Mouse (Mus musculus) cerebellum, adult (tissue): ENCODE measurements around the gene Doc2g.
A peak's percentile ranks its signal among the peaks of the same experiment; 100 is the strongest.
"Not testable (repeated sequence)": the region's sequence is repeated elsewhere in the genome, so short reads cannot be mapped to it uniquely, and the experiment has no call there.

Experiments
- ATAC-seq: cut with Nextera tagmentation; 2 replicates; pipeline ENCODE4 v1.9.2; 2017; ENCODE audit warnings: mild to moderate bottlenecking, moderate library complexity, mixed read lengths; ENCODE audit not compliant: insufficient number of reproducible peaks, low FRiP score, low TSS enrichment

Doc2g gene

DNA sequence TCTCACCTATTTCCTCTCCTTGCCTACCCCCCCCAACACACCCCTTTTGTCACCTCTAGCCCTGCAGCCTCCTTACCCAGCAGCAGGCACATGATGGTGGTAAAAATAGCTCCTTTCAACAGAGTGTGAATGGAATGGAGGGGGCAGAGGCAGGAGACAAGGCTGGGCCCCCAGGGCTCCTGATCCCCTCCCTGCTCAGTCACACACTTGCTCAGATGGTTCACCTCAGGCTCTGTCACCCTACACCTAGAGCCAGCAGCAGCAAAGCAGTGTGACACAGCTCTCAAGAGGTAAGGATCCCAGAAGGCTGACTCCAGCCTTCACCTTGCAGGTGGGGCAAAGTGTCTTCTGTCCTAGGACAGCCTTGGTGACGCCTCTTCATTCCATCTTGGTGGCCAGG, at the start of gene Doc2g:
Gene Doc2g (plus strand): TSS at position 202 of the 400 bp plus-strand sequence.
- no peak for ATAC-seq

DNA sequence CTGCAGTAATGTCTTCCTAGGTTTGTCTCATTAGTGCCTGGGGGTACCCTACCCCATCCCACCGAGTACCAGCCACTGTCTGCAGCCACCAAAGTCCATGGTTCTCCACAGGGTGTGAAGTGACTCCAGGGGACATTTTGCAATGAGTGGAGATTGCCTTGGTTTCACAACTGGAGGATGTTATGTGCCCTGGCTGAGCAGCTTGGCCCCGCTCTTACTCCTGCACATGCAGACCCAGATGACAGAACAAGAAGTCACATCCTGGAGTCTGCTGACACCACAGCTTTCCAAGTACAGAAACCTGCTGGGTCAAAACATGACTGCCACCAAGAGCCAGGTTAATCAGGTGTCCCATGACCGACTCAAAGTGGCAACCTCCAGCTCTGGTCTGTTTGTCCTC, 48.1 kb upstream of the Doc2g start:
- ATAC-seq, result no peak

DNA sequence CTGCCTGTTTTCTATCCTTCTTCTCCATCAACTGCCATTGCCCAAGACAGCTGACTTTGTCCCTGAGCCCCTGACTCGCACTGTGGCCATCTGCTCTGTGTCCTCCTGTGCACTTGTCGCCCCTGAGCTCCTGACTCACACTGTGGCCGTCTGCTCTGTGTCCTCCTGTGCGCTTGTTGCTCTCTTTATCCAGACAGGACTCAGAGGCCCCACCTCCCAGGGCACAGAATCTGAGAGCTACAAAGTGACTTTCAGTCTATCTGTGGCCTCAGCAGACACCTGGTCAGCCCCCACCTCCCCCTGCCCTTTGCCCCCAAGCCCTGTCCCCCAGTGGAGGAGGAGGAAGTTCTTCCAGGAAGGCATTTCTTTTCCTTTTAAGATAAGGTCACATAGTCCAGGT, 47.3 kb upstream of the Doc2g start:
- ATAC-seq, result no peak

DNA sequence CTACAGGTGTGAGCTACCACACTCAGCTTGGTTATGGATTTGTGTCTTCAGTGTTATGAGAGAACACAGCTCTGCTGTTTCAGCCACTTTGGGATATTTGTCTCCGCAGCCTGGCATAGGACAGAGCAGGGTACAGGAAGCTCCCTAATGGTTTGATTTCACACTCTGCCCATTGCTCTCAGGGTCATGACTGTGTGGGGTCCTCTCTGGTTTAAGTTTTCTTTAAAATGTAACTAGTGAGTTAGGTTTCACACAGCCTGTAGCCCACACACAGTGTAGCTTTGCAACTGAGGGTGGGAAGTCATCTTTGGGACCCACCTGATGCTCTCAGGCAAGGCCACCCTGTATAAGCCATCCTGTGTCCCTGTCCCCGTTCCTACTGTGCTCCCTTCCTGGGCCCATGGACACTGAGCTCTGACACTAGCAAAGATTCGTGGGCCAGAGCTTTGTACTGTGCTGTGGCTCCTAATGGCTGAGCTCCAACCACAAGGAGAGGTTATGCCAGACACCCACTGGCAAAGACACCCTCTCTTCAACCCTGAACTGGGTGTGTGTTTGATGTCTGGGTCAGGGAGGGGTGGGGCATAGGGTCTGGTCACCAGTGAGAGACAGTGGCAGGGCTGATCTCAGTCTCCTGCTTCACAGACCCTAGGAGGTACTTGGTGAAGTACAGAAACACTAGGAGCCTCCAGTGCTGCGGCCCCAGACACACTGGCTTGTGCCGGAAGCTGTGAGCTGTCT, 45.6 kb upstream of the Doc2g start:
- not testable (repeated sequence) for ATAC-seq

DNA sequence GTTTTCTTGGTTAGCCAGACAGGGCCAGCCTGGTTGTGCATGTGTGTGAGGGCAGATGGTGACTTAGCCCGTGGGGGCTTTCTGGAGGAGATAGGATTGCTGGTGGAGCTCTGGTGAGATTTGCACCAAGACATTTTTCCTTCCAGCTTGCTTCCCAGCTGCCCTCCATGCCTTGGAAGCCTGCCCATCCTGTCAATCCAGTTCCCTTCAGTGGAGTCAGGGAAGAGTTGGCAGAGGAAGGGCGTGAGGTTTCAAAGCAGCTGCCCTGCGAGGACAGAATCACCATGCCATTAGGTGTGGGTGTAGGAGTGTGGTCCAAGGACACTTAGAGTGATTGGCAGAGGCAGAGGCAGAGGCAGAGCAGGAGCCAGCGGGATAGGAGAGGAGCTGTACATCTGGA, 44.6 kb upstream of the Doc2g start, which contains the start of gene Aldh3b3:
Gene Aldh3b3 (plus strand): TSS at position 176 of the 400 bp plus-strand sequence.
- ATAC-seq, result no peak

DNA sequence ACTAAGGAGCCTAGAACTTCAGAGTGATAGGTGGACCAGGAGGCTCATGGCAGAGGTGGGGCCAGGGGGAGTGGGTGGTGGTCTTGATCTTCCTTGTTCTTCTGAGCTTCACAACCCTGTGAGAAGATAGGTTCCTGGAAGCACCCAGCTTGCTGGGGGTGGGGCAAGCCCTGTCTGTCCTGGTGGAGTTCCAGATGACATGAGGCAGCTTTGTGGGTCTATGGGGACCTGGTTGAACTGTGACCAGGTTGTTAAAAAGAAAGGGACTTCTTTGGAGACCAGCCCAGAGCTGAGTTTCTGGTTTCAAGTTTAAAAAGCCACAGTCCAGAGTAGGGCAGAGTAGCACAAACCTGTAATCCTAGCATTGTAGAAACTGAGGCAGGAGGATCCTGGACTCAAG, 44.1 kb upstream of the Doc2g start:
- ATAC-seq, result no peak

DNA sequence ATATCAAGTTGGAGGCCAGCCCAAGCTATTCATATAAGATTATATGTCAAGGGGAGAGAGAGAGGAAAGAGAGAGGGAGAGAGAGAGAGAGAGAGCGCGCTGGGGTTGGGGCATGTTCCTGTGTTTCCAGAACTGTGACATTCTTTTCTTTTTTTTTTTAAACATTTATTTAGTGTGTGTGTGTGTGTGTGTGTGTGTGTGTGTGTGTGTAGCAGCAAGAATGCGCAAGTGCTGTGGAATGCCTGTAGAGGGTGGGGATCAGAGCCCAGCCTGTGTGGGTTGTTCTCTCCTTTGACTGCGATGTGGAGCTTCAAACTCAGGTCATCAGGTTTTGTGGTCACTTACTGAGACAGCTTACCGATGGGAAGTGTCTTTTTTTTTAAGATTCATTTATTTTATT, 42.9 kb upstream of the Doc2g start:
- no peak for ATAC-seq

DNA sequence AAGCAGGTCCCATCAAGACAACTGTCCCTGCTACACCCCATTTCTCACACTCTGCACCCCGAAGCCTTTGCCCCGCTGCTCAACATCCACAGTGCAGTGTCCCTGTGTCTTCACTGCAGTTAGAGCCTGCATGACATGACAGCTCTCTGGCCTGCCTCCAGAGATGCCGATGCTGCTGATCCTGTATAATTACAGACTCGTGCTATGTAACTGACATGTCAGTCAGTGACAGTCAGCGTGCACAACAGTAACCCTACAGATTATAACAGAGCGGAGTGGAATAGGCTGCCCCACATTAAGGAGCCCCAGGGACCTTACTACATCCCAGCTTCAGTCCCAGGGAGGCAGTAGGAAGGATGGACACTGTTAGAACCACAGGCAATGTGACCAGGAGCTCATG, 41.3 kb upstream of the Doc2g start:
- not testable (repeated sequence) for ATAC-seq

DNA sequence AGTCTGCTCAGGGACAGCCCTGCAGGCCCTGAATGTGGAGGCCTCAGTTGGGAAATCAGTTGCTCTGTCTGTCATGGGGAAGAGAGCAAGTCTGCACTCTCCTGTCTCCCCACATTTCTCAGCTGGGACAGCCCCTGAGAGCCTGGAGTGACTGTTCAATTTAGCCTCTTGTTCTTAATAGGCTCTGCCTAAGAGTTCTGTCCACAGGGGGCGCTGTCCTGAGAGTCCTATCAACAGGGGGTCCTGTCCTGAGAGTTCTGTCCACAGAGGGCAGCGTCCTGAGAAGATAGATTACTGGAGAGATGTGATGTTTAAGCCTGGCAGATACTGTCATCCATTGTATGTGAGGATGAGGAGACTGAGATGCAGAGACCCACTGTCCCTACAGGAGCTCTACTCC, 40.6 kb upstream of the Doc2g start:
- no peak for ATAC-seq

DNA sequence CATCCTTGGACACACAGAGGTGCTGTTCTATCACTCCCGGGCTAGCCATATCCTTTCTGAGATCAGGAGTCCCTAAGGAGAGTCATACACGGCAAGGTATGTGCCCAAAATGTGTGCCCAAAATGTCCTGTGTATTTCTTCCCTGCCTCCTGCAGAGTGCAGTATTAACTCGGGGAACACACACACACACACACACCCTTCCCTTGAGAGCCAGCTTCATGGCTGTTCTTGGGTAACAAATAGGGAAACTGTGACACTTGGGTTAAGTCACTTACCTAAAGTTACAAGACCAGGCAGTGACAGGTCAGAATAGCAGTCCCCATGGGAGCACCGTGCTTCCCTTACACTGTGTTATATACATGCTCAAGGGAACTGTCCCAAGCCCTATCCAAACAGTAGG, 39.1 kb upstream of the Doc2g start:
- no peak for ATAC-seq

DNA sequence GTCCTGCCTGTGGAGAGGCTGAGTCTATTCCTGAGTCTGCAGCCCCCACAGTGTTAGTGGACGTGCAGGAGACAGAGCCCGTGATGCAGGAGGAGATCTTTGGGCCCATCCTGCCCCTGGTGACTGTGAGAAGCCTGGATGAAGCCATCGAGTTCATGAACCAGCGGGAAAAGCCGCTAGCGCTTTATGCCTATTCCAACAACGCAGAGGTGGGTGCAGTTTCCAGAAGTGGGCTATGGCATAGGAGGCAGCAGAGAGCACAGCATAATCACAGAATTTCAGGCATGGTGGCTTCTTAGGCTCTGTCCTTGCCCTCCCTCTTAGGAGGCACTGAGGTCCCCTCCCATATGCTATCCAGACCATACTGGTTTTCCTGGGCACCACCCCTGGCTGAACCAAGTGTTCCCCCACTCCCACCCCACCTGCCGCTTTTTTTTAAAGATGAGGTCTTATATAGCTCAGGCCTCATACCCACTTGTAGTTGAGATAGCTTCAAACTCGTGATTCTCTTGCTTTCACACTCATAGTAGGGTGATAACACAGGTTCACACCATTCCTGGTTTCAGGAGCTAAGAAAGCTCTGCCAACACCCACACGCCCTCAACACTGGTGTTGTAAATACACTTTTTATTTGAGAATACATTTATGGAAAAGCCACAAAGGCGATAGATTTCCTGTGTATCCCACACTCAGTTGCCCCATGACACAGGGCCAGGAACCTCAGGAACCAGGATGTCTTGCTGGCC, 36.6 kb upstream of the Doc2g start:
- no peak for ATAC-seq

DNA sequence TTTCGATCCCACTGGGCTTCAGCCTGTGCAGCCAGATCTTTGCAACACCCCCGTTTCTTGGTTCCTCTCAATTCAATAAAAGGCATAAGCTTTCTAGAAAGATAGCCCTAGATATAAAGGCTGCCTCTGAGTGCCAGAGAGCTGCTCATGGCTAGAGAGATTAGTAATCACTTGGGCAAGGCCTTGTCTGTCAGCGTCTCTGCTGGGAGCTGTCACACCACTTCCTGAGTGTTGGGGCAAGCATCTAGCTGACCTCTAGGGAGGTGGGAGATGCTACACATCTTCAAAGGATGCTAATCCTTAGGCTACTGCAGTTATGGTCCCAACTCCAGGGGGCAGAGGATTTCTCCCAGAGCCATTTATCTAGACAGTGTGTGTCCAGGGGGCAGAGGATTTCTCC, 35.9 kb upstream of the Doc2g start:
- no peak for ATAC-seq

DNA sequence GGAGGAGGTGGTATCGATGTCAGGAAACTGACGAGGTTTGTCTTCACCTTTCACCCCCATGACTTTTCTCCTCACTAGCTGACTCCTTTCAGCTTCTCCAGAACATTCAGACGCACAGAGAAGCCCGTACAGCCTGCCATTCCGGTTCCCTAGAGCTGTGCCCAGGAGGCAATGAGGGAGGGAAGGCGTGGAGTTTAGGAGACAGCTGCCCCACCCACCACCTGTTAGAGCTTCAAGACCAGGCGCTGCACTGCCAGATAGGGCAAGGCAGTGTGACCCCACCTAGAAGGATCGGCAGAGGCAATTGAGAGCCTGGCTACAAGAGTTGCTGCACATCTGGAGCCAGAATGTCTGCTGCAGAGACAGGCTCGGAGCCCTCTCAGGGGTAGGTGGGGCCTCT, 30.9 kb upstream of the Doc2g start, which contains the start of gene Aldh3b2:
Gene Aldh3b2 (plus strand): TSS at position 100 of the 400 bp plus-strand sequence.
- no peak for ATAC-seq

DNA sequence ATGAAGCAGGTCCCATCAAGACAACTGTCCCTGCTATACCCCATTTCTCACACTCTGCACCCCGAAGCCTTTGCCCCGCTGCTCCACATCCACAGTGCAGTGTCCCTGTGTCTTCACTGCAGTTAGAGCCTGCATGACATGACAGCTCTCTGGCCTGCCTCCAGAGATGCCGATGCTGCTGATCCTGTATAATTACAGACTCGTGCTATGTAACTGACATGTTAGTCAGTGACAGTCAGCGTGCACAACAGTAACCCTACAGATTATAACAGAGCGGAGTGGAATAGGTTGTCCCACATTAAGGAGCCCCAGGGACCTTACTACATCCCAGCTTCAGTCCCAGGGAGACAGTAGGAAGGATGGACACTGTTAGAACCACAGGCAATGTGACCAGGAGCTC, 28.5 kb upstream of the Doc2g start:
- not testable (repeated sequence) for ATAC-seq

DNA sequence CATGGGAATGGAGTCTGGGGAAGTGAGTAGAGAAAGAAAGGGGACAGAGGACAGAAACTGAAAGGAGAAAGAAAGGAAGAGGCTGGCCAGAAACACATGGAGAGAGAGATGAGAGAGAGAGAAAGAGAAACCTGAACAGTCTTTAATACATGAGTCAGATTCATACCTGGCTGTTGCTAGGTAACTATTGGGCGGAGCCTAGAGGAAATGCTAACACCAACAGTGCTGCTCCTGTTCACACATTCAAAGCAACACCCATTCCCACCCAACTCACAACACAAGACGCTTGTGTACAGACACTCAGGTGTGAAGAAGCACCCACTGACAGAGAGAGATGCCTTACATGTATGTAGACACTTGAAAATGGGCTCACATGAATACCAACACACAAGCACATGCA, 27.2 kb upstream of the Doc2g start:
- ATAC-seq, result no peak

DNA sequence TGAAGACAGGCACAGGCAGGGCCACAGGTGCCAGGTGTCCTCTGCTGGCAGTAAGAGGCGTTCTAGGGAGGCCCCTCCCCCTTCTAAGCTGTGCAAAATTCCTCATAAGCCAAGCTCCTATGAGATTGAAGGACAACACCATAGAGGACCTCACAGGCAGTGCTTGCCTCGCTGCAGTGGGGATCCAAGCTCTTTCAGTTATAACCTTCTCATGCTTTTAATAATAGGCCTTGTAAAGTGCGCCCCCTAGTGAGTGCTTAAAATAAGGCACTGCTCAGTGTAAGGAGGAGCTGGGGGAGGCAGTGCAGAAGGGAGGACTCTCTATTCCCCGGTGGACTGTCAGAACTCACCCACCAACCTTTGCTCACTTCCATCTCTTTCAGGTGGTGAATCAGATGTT, 22.8 kb upstream of the Doc2g start:
- peak; percentile 56; the same call in 1 of the 2 replicates for ATAC-seq

DNA sequence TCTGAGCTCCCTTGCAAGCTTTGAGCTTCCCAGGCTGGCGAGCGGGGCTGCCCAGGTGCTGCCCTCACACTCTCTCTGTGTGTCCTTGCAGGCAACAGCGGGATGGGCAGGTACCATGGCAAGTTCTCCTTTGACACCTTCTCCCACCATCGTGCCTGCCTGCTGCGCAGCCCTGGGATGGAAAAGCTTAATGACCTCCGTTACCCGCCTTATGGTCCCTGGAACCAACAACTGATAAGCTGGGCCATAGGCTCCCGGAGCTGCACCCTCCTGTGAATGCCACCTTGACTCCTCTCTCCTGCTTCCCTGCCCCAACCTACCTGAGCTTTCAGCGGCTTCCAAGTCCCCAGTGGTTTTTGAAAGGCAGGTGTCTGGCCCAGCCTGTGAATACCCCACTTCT, 22.2 kb upstream of the Doc2g start:
- ATAC-seq, result no peak

DNA sequence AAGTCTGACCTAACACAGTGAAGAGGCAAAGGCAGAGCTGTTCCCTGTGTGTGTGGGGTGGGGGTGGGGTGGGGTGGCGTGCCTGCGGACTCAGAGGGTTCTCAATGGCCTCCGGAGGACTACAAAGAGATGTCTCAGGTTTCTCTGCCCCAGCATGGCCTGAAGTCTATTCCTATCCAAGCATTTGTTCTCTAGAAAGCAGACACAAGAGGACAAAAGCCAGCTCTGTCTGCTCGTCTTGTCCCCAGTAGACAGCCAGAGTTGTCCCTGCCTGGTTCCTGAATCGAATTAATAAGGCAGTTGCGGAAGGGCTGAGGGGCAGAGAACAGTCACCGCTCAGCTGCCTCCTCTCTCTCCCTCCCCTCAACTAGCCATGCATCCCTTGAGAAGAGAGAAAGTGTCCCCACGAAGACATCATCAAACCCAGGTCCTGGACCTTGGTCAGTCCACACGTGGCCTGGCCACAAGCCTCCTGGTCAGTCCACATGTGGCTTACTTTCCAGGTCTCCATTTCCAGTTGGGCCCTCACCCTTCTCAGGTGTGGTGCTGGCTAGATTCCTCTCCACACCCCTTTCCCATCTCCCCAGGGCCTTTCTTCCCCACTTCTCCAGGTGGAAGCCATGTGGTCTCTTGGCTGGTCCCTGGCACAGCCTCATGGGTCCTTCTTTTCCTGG, 19.4 kb upstream of the Doc2g start:
- ATAC-seq, result no peak

DNA sequence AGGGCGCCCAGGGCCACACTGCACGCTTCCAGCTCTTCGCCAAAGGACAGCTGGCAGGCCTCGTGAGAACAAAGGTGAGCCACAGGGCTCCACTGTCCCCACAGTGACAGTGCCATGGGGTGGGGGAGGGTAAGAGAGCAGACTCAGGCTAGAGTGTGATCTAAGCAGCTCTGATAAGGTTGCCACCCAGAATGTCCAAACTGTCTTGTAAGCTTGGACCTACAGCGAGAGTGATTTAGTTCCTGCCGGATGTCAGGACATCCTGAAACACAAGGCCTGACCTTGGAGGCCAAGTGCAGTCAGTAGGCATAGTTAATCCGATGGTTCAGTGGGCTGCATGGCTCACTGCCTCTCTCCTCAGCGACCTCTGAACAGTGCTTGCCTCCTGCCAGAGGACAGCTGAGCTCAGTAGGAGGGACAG, 17.8 kb upstream of the Doc2g start:
- no peak for ATAC-seq

DNA sequence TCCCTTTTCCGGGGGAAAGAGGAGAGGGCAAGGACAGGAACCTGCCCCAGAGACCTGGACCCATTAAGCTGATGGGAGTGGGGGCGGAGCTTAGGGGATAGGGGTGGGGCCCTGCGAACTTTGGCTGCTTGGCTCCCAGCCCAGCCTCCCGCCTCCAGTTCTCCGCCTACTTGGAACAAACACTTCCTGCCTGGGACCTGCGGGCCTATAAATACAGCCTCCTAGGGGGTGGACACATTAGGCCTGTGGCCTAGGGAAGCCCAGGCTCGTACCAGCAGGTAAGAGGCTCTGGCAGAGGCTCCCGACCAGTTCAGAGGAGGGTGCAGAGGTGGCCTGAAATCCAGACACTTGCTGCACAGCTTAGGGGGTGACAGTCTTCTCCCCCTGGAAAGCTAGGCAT, 16.8 kb upstream of the Doc2g start, which contains the start of gene Acy3:
Gene Acy3 (plus strand): TSS at position 237 of the 400 bp plus-strand sequence.
- no peak for ATAC-seq

DNA sequence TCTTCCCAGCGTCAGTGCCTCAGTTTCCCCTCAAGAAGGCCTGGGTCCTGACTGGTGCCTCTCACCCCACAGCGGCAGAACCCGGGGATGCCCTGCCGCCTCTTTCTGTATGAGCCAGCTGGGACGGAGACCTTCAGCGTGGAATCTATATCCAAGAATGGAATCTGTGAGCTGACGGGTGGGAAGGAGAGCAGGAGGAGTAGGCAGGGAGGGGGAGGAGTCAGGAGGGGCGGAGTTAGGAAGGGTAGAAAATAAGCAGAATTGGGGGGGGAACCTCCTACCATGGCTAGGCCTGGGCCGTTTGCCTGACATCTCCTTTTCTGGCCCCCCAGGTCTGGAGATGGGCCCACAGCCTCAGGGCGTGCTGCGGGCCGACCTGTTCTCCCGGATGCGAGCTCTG, 15.0 kb upstream of the Doc2g start:
- no peak for ATAC-seq
